Mouse (Mus musculus) embryonic fibroblast, embryonic 13.5 days (primary cell): ENCODE measurements at regions not wholly inside any gene's neighbourhood (a gene's known extent, or its start where the extent isn't known, plus 50 kb on each side); places are given as distances from the start of the nearest gene placed in this dataset.

Experiments used
- CTCF ChIP-seq: IDR thresholded peaks from 2 replicates; pipeline ENCODE4 v1.5.1; 2011; ENCODE audit warnings: mild to moderate bottlenecking, control low read depth, low read length, moderate library complexity, borderline replicate concordance; ENCODE audit not compliant: insufficient read depth
- POLR2A ChIP-seq: IDR thresholded peaks from 2 replicates; pipeline ENCODE4 v1.6.1; 2011; ENCODE audit warnings: low read depth, mild to moderate bottlenecking, control low read depth, low read length, moderate library complexity

DNA sequence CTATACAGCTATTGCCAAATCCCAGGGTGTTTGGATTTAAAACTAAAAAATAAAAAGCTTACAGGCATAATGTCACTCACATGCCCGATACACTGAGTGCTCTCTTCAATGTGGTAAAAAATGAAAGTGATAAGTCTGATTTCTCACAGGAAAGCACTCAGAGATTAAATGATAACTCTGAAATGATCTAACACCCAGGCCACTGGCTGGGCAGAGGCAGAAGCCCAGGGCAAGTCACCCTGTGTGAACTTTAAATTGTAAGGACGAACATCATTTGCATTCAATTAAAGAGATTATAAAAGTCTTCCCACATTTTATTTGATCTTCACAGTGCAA, 100.9 kb upstream of the Btg1 start:
- TF ChIP-seq CTCF (no peak), POLR2A (no peak)
